8 mouse cellular contexts compared by ENCODE assay signal in genomic region chr1:192137926-192138910, GRCm38 (mm10). TPM values are rescaled to one million over a fixed set of nuclear protein-coding genes. Genes with fewer than 3 reads are reported as not detected.
DNase-seq lines count a peak whose midpoint lies in the region; ATAC-seq and TF ChIP-seq lines count a peak whose summit lies in the region.

Gene Rcor3, minus strand, starts transcription at chr1:192138062.

- peak within 1 kb of the TSS; percentile 96 for H3K9ac ChIP-seq in ES-Bruce4 (ENCODE audit: low read depth, poor library complexity, severe bottlenecking)
- peak within 1 kb of the TSS; percentile 89 for H3K9ac ChIP-seq in forebrain, embryonic 14.5 days (ENCODE audit: low read length)
- peak within 1 kb of the TSS; percentile 98 for H3K9ac ChIP-seq in neural tube, embryonic 15.5 days (replicated peaks)

- no peak for TF ChIP-seq EP300 in ES-Bruce4 (IDR thresholded peaks at IDR 0.05; ENCODE audit: insufficient read depth, low read depth, low read length)

- no peaks in the 10 kb centered on the region for H3K36me3 ChIP-seq in ES-Bruce4 (ENCODE audit: control insufficient read depth, insufficient read depth, low read length, poor library complexity, severe bottlenecking)
- H3K36me3 ChIP-seq in forebrain, embryonic 14.5 days (ENCODE audit: control insufficient read depth, insufficient read depth, low read length), result no peaks in the 10 kb centered on the region
- no peaks in the 10 kb centered on the region for H3K36me3 ChIP-seq in neural tube, embryonic 15.5 days

- 1% methylated on average over 50 of the region's 88 CpGs for WGBS in forebrain, embryonic 14.5 days
- under 1% methylated on average over 55 of the region's 88 CpGs for WGBS in neural tube, embryonic 15.5 days

- no peaks in the 10 kb centered on the region for H3K27me3 ChIP-seq in ES-Bruce4 (ENCODE audit: control insufficient read depth, insufficient read depth, low read length, poor library complexity, severe bottlenecking)
- H3K27me3 ChIP-seq in forebrain, embryonic 14.5 days (replicated peaks; ENCODE audit: control insufficient read depth, insufficient read depth, low read length), result no peaks in the 10 kb centered on the region
- no peaks in the 10 kb centered on the region for H3K27me3 ChIP-seq in neural tube, embryonic 15.5 days (replicated peaks)

- peak within 1 kb of the TSS; percentile 95 for H3K4me2 ChIP-seq in forebrain, embryonic 14.5 days (ENCODE audit: low read length)
- peak within 1 kb of the TSS; percentile 82 for H3K4me2 ChIP-seq in neural tube, embryonic 15.5 days

- no peaks in the 10 kb centered on the region for H3K4me1 ChIP-seq in ES-Bruce4 (ENCODE audit: control insufficient read depth, insufficient read depth, low read length)
- peaks cover 9% of the 10 kb centered on the region for H3K4me1 ChIP-seq in forebrain, embryonic 14.5 days (ENCODE audit: control insufficient read depth, insufficient read depth, low read length)
- H3K4me1 ChIP-seq in neural tube, embryonic 15.5 days, result peaks cover 25% of the 10 kb centered on the region

- H3K9me3 ChIP-seq in ES-Bruce4 (replicated peaks; ENCODE audit: control insufficient read depth, insufficient read depth, low read length, poor library complexity, severe bottlenecking), result no peaks in the 10 kb centered on the region
- no peaks in the 10 kb centered on the region for H3K9me3 ChIP-seq in forebrain, embryonic 14.5 days (replicated peaks; ENCODE audit: control insufficient read depth, low read length)
- no peaks in the 10 kb centered on the region for H3K9me3 ChIP-seq in neural tube, embryonic 15.5 days (replicated peaks)

- no peak for TF ChIP-seq CTCF in ES-Bruce4 (IDR thresholded peaks at IDR 0.05; ENCODE audit: low read depth, low read length)

- DNase-seq in forebrain, embryonic 14.5 days (ENCODE audit: low spot score), result peak; percentile 78
- DNase-seq in heart, postnatal 14 days, result peak; percentile 89 to 93
- peak; percentile 77 for DNase-seq in layer of hippocampus, adult 11-12 months (ENCODE audit: low spot score)
- peak; percentile 84 to 85 for DNase-seq in lung, adult 18-20 months
- peak; percentile 75 for DNase-seq in testis, postnatal 14 days (ENCODE audit: low spot score)

- TF ChIP-seq POLR2A in ES-Bruce4 (IDR thresholded peaks at IDR 0.05; ENCODE audit: insufficient read depth, low read length), result no peak

- peak; percentile 79 for ATAC-seq in cerebellum, adult (ENCODE audit: insufficient number of reproducible peaks, low FRiP score, low TSS enrichment)
- peak; percentile 88 for ATAC-seq in forebrain, embryonic 14.5 days
- peak; percentile 92 for ATAC-seq in neural tube, embryonic 15.5 days (ENCODE audit: low FRiP score)

- peak within 1 kb of the TSS; percentile 91 for H3K4me3 ChIP-seq in ES-Bruce4 (ENCODE audit: low read depth, low read length)
- peak within 1 kb of the TSS; percentile 78 for H3K4me3 ChIP-seq in forebrain, embryonic 14.5 days (ENCODE audit: low read depth, low read length)
- H3K4me3 ChIP-seq in neural tube, embryonic 15.5 days (replicated peaks), result peak within 1 kb of the TSS; percentile 86

- intact Hi-C loops in heart, postnatal 14 days (cut with DNase I), result no loop called here

- H3K27ac ChIP-seq in ES-Bruce4 (ENCODE audit: insufficient read depth, low read length), result 0 out of 2 replicates have a peak within 1 kb of the TSS, but pooled peaks have one; percentile 6
- H3K27ac ChIP-seq in forebrain, embryonic 14.5 days (ENCODE audit: low read depth, low read length), result peak within 1 kb of the TSS; percentile 96
- H3K27ac ChIP-seq in neural tube, embryonic 15.5 days (replicated peaks), result peak within 1 kb of the TSS; percentile 99

RNA-seq across cellular contexts. Expression of gene Rcor3, which starts in this region (rescaled TPM):
- polyA plus RNA-seq in ES-Bruce4 (2011; ENCODE audit: insufficient read depth, insufficient read length, low read depth, missing spikeins), result 16.4 and 19.1 TPM in 2 replicates
- 20.1 and 25.1 TPM in 2 replicates for polyA plus RNA-seq in forebrain, embryonic 14.5 days (2014; fragmentation: Nextera tagmentation; extraction: Ambion mirVana)
- 10 to 100 TPM; 31.9 to 40.9 TPM for total RNA-seq in heart, postnatal 14 days (2021)
- 36.0 and 38.3 TPM in 2 replicates for polyA plus RNA-seq in neural tube, embryonic 15.5 days (2015; fragmentation: Nextera tagmentation; extraction: Ambion mirVana)

Comparison
In these comparisons a context has a peak if more than half of its experiments do, and no peak if none do; other contexts are left out.
1. Peak in every context shown above with its lines: DNase-seq, ATAC-seq, H3K4me3 ChIP-seq and H3K27ac ChIP-seq.
2. H3K27ac ChIP-seq: peak in every context shown above with its lines; median percentile 99 in neural tube, embryonic 15.5 days; 96 in forebrain, embryonic 14.5 days; 6 in ES-Bruce4.